ENCODE assay signal across 25 mouse cellular contexts in genomic region chr1:130940065-130940687, GRCm38 (mm10). TPM values are rescaled to one million over a fixed set of nuclear protein-coding genes. Genes with fewer than 3 reads are reported as not detected.
A peak's percentile ranks its signal among the peaks of the same experiment; 100 is the strongest.
DNase-seq lines count a peak whose midpoint lies in the region; TF ChIP-seq lines count a peak whose summit lies in the region.
"Had no signal": no experiment of that assay in that cellular context is flagged by ENCODE, and none has a peak within 500 bp of the region (broad histone marks: within the 10 kb centered on the region; RNA-seq: fewer than 3 reads in every experiment).

TSS of gene Il19 (minus strand) at chr1:130940115.

- no peak for TF ChIP-seq POLR2A in thymus, adult 2 months (IDR thresholded peaks at IDR 0.05; ENCODE audit: control insufficient read depth, extremely low read depth, insufficient read depth, low read length, poor library complexity)

- intact Hi-C loops in heart, postnatal 25 days (cut with DNase I) = no loop called here

- no peaks in the 10 kb centered on the region for H3K4me1 ChIP-seq in thymus, adult 2 months (replicated peaks; ENCODE audit: control insufficient read depth, insufficient read depth, low read length)
- H3K4me1 ChIP-seq: forebrain, embryonic 15.5 days had no signal

- no peak within 1 kb of the TSS for H3K4me3 ChIP-seq in thymus, adult 2 months (ENCODE audit: control insufficient read depth, insufficient read depth, low read length)
- H3K4me3 ChIP-seq: embryonic facial prominence, embryonic 12.5 days; forebrain, embryonic 15.5 days; heart, embryonic 10.5 days had no signal

- DNase-seq in brain, adult 2 months (ENCODE audit: low read depth, low spot score) = peak; percentile 48
- peak; percentile 12 for DNase-seq in cerebellum, adult 11 months
- peak; percentile 36 for DNase-seq in cerebellum, adult 8-10 months
- peak; percentile 79 to 86 for DNase-seq in cerebellum, postnatal 14 days
- DNase-seq in heart, postnatal 25 days (ENCODE audit: low spot score) = no peak
- no peak for DNase-seq in thymus, postnatal 25 days
- no peak for DNase-seq in thymus, adult 18-20 months
- DNase-seq in thymus, adult 2 months = no peak
- DNase-seq: adrenal gland, adult 2 months; adrenal gland, postnatal 25 days; embryo, embryonic 11 days; gastrocnemius, postnatal 10 days; heart, adult 18-20 months; heart, postnatal 10 days had no signal

- no peaks in the 10 kb centered on the region for H3K36me3 ChIP-seq in thymus, adult 2 months (ENCODE audit: control insufficient read depth, insufficient read depth, low read length)
- H3K36me3 ChIP-seq: embryonic facial prominence, embryonic 12.5 days; forebrain, embryonic 15.5 days; heart, embryonic 10.5 days had no signal

- no peaks in the 10 kb centered on the region for H3K27me3 ChIP-seq in thymus, adult 2 months (ENCODE audit: control insufficient read depth, insufficient read depth, low read length)
- H3K27me3 ChIP-seq: embryonic facial prominence, embryonic 12.5 days; forebrain, embryonic 15.5 days had no signal

- no peak for TF ChIP-seq CTCF in thymus, adult 2 months (IDR thresholded peaks at IDR 0.05; ENCODE audit: borderline replicate concordance, control insufficient read depth, extremely low read depth, insufficient read depth, low read length, poor library complexity)

- H3K27ac ChIP-seq in thymus, adult 2 months (ENCODE audit: control insufficient read depth, insufficient read depth, low read length) = no peak within 1 kb of the TSS
- H3K27ac ChIP-seq: embryonic facial prominence, embryonic 12.5 days; forebrain, embryonic 15.5 days; heart, embryonic 10.5 days; hindbrain, embryonic 14.5 days had no signal

- WGBS in thymus, adult 2 months = 61% methylated on average over 4 of the region's 4 CpGs

RNA-seq across cellular contexts. Expression of gene Il19, which starts in this region (rescaled TPM):
- not detected for total RNA-seq in heart, postnatal 25 days (2021)
- not detected in 2 replicates for polyA plus RNA-seq in thymus, adult 2 months (2012; rRNA removed)
- total RNA-seq: adrenal gland, adult 2 months; adrenal gland, postnatal 25 days; common myeloid progenitor, adult 5-6 weeks; gastrocnemius, postnatal 4 days; heart, adult 18-20 months; heart, postnatal 10 days; hematopoietic stem cell, adult 5-6 weeks had no signal
- polyA plus RNA-seq: adrenal gland, adult 2 months; forebrain, embryonic 11.5 days; forebrain, embryonic 15.5 days; frontal cortex, adult 2 months; heart, embryonic 14.5 days; hindbrain, embryonic 14.5 days; intestine, postnatal 0 days had no signal

Comparison
In these comparisons a context has a peak if more than half of its experiments do, and no peak if none do; other contexts are left out.
1. DNase-seq: peak in brain, adult 2 months (single experiment), cerebellum, adult 11 months (single experiment), cerebellum, adult 8-10 months (single experiment) and cerebellum, postnatal 14 days (2 of 2); none in heart, postnatal 25 days (single experiment), thymus, postnatal 25 days (single experiment), thymus, adult 18-20 months (0 of 2) and thymus, adult 2 months (single experiment).